Mouse (Mus musculus): ENCODE results near the gene Rsad2. TPM values are rescaled to one million over a fixed set of nuclear protein-coding genes. Genes with fewer than 3 reads are reported as not detected.
A peak's percentile ranks its signal among the peaks of the same experiment; 100 is the strongest.
"Not testable (repeated sequence)": the region's sequence is repeated elsewhere in the genome, so short reads cannot be mapped to it uniquely, and the experiment has no call there.

The Rsad2 gene
- 0.84 and 1.3 TPM in 2 replicates for polyA plus RNA-seq (2015; fragmentation: Nextera tagmentation; extraction: Ambion mirVana)

DNA sequence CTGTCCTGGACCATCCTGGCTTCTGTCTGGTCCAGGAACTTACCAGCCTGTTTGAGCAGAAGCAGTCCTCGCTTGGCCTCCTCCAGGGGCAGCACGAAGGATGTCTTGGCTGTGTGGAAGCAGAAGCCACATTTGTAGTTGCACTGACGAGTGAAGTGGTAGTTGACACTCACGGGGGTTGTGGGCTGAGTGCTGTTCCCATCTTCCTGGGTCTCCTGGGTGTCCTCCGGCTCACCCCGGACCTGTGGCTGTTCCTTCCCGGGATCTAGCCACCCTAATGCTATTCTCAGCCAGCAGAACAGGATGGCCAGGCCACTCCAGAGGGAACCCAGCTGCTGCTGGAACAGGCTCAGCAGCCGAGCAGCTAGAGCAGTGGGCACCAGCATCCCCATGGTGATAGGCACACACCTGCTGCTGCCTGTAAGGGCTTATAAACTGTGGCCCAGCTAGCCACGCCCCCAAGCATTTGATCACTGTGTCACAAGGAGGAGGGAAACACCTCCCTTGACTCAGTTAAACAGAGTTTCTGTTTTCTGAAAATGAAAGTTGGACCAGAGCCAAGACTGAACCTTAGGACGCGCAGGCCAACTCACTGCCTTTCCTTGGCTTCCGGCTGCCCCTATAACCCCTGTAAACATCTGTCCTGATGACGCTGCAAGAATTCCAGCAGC, at the start of gene Rsad2:
Gene Rsad2, minus strand, starts transcription at position 425 of the 671 bp plus-strand sequence.
- Histone ChIP-seq H3K9me3 (ENCODE audit: control insufficient read depth, low read length) (no peaks in the 10 kb centered on the region), H3K27me3 (ENCODE audit: control insufficient read depth, insufficient read depth, low read depth, low read length) (no peaks in the 10 kb centered on the region), H3K9ac (ENCODE audit: low read length) (0 out of 2 replicates have a peak within 1 kb of the TSS, but pooled peaks have one; percentile 2), H3K4me3 (ENCODE audit: low read length) (peak within 1 kb of the TSS; percentile 28), H3K4me1 (replicated peaks; ENCODE audit: control insufficient read depth, insufficient read depth, low read length) (peaks cover 12% of the 10 kb centered on the region), H3K4me2 (ENCODE audit: low read depth, low read length) (peak within 1 kb of the TSS; percentile 18), H3K36me3 (ENCODE audit: control insufficient read depth, insufficient read depth, low read length) (no peaks in the 10 kb centered on the region), H3K27ac (ENCODE audit: low read length) (no peak within 1 kb of the TSS)
- peak; percentile 88 for ATAC-seq (ENCODE audit: low read depth)
- WGBS = 24% methylated on average over 13 of the region's 13 CpGs

DNA sequence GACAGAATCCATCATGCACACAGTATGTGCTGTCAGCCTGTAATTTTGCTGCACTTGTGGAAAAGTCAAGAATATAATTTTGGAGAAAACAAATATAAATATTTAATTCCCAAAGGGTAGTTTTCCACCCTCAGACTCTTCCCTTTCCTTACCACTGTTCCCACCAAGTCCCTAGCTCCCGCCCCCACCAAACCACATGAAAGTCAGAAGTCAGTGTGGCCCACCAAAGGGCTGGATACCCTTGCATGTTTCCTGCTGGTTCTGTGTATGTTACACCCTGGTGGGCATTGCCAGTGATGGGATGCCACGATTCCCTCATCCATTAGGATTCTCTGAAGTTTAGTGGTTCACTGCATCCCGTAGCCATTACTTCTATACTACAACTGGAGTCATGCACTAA, 44.8 kb upstream of the Rsad2 start:
- Histone ChIP-seq H3K9ac (ENCODE audit: low read length) (no peak overlapping the region), H3K27ac (ENCODE audit: low read length) (no peak overlapping the region), H3K4me2 (ENCODE audit: low read depth, low read length) (no peak overlapping the region), H3K27me3 (ENCODE audit: control insufficient read depth, insufficient read depth, low read depth, low read length) (no peaks in the 10 kb centered on the region), H3K4me1 (replicated peaks; ENCODE audit: control insufficient read depth, insufficient read depth, low read length) (no peaks in the 10 kb centered on the region), H3K36me3 (ENCODE audit: control insufficient read depth, insufficient read depth, low read length) (no peaks in the 10 kb centered on the region), H3K4me3 (ENCODE audit: low read length) (no peak overlapping the region), H3K9me3 (ENCODE audit: control insufficient read depth, low read length) (no peaks in the 10 kb centered on the region)
- no peak for ATAC-seq (ENCODE audit: low read depth)
- WGBS = 69% methylated on average over 3 of the region's 3 CpGs

DNA sequence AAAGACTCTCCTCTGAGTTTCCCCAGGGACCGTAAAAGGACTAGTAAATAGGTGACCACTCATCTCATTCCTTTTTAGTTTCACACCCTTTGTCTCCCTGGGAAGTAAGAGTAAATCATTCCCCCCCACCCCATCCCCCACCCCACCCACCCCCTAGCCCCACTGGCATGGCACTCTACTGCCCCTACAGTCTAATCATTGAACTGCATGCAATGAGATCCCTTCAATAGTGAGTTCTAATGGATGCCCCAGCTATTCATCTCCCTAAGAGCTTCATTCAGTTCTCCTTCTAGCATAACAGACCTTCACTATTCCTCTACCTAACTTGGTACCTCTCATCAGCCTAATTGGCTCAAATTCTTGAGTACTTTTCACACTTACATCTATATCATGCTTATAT, 33.7 kb upstream of the Rsad2 start:
- no peaks in the 10 kb centered on the region for H3K9me3 ChIP-seq (ENCODE audit: control insufficient read depth, low read length)
- no peak overlapping the region for H3K27ac ChIP-seq (ENCODE audit: low read length)
- no peaks in the 10 kb centered on the region for H3K36me3 ChIP-seq (ENCODE audit: control insufficient read depth, insufficient read depth, low read length)
- no peak overlapping the region for H3K4me3 ChIP-seq (ENCODE audit: low read length)
- no peak overlapping the region for H3K9ac ChIP-seq (ENCODE audit: low read length)
- no peaks in the 10 kb centered on the region for H3K27me3 ChIP-seq (ENCODE audit: control insufficient read depth, insufficient read depth, low read depth, low read length)
- ATAC-seq (ENCODE audit: low read depth) = no peak
- no peak overlapping the region for H3K4me2 ChIP-seq (ENCODE audit: low read depth, low read length)
- 86% methylated on average over 1 of the region's 1 CpGs for WGBS
- H3K4me1 ChIP-seq (replicated peaks; ENCODE audit: control insufficient read depth, insufficient read depth, low read length) = peaks cover 3% of the 10 kb centered on the region

DNA sequence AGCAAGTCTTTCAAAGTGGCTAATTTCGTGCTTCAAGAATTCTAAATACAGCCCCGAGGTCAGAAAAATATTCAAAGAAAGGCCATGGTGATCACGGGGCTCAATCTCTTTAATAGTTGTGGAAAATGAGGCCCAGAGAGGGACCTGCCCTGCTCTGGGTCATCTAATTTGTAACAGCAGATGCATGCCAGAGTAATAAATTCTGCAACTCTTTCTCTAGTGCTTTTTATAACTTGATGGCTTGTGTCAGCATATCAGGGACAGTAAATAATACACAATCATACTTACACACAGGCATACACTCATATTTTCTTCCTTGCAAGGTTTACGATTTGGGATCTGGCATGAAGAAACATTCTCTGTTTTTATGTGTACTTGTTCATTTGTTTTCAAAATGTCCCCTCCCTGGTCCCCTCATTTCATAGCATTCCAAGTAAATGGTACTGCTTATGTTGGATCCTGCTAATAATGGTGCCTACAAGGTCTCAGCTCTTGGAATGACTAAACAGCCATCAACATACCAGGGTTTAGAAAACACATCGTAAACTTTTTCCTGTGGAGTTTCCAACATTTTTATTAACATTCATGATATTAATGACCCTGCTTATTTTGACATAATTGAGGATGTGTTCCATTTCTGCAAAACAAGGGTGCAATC, 32.5 kb upstream of the Rsad2 start:
- Histone ChIP-seq H3K4me1 (replicated peaks; ENCODE audit: control insufficient read depth, insufficient read depth, low read length) (peaks cover 3% of the 10 kb centered on the region), H3K9me3 (ENCODE audit: control insufficient read depth, low read length) (no peaks in the 10 kb centered on the region), H3K4me3 (ENCODE audit: low read length) (no peak overlapping the region), H3K36me3 (ENCODE audit: control insufficient read depth, insufficient read depth, low read length) (no peaks in the 10 kb centered on the region), H3K9ac (ENCODE audit: low read length) (no peak overlapping the region), H3K27me3 (ENCODE audit: control insufficient read depth, insufficient read depth, low read depth, low read length) (no peaks in the 10 kb centered on the region), H3K4me2 (ENCODE audit: low read depth, low read length) (peak overlapping the region; percentile 30; the same call in 1 of the 2 replicates), H3K27ac (ENCODE audit: low read length) (no peak overlapping the region)
- 42% methylated on average over 5 of the region's 5 CpGs for WGBS
- ATAC-seq (ENCODE audit: low read depth) = no peak

DNA sequence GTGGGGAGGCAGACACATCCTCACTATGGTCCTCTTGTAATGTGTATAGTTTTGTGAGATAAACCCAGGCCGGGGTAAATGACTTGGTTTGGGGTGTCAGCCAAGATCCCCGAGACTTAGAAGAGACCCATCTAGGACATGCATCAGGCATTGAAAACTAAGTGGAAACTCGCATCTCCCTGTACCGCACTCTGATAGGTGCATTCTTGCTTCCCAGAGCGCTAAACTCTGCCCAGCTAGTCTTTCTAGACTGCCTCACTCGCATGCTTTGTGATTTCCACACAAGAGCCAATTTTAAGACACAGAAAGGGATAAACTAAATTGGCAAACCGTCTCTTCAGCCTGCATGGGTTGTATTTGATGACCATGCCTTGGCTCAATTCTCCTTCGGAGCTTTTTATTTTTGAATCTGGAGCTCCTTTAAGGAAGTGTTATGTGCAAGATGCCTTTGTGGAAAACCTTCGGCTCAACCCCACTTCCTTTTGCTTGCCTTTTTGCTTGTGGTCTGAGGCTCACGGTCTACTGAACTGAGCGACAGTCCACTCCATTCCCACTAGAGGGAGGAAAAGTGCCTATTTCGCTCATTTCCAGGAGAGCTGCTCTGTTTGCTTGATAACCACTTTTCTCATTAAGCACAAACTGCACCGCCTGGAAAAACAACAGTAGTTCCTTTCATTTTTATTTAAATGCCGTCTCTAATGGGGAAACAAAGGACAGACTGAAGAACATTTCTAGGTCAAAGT, 31.8 kb upstream of the Rsad2 start:
- Histone ChIP-seq H3K27me3 (ENCODE audit: control insufficient read depth, insufficient read depth, low read depth, low read length) (no peaks in the 10 kb centered on the region), H3K9me3 (ENCODE audit: control insufficient read depth, low read length) (no peaks in the 10 kb centered on the region), H3K4me1 (replicated peaks; ENCODE audit: control insufficient read depth, insufficient read depth, low read length) (peaks cover 3% of the 10 kb centered on the region), H3K4me3 (ENCODE audit: low read length) (no peak overlapping the region), H3K27ac (ENCODE audit: low read length) (no peak overlapping the region), H3K9ac (ENCODE audit: low read length) (no peak overlapping the region), H3K4me2 (ENCODE audit: low read depth, low read length) (peak overlapping the region; percentile 30; the same call in 1 of the 2 replicates), H3K36me3 (ENCODE audit: control insufficient read depth, insufficient read depth, low read length) (no peaks in the 10 kb centered on the region)
- WGBS = 47% methylated on average over 14 of the region's 14 CpGs
- peak; percentile 49; the same call in 1 of the 2 replicates for ATAC-seq (ENCODE audit: low read depth)

DNA sequence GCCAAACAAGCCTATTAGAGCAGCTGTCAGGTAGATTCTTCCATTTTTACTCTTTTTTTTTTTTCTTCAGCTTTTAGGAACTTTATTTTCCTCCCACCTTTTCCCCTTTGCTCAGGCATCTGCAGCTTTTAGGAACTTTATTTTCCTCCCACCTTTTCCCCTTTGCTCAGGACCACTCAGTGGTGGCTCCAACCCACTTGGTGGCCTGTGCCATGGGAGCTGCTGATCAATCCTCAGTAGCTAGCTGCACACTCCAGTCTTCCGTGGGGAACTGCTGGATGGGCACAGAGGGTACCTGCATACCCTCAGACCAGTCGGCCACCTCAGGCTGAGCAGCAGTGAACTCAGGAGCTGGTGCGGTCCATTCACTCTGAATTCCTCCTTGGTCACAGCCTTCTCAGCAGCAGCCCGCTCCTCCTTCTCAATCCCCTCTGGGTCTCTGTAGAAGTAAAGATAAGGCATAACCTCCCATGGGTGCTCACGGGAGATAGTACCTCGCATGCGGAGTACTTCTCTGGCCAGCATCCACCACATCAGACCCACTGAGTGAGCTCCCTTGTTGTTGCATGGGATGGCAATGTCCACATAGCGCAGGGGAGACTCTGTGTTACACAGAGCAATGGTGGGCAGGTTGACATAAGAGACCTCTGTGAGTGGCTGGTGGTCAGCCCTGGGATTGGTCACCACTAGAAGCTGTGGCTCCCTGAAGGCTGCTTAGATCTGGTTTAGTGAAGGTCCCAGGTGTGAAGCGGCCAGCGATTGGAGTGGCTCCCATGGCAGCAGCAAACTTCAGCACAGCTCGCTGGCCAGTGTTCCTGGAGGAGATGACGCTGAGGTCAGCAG, 29.7 kb upstream of the Rsad2 start:
- not testable (repeated sequence) for H3K4me2 ChIP-seq (ENCODE audit: low read depth, low read length); H3K27ac ChIP-seq (ENCODE audit: low read length); H3K4me3 ChIP-seq (ENCODE audit: low read length); H3K27me3 ChIP-seq (ENCODE audit: control insufficient read depth, insufficient read depth, low read depth, low read length); ATAC-seq (ENCODE audit: low read depth); H3K9me3 ChIP-seq (ENCODE audit: control insufficient read depth, low read length); H3K36me3 ChIP-seq (ENCODE audit: control insufficient read depth, insufficient read depth, low read length); H3K9ac ChIP-seq (ENCODE audit: low read length); H3K4me1 ChIP-seq (replicated peaks; ENCODE audit: control insufficient read depth, insufficient read depth, low read length)
- WGBS = 85% methylated on average over 12 of the region's 12 CpGs

DNA sequence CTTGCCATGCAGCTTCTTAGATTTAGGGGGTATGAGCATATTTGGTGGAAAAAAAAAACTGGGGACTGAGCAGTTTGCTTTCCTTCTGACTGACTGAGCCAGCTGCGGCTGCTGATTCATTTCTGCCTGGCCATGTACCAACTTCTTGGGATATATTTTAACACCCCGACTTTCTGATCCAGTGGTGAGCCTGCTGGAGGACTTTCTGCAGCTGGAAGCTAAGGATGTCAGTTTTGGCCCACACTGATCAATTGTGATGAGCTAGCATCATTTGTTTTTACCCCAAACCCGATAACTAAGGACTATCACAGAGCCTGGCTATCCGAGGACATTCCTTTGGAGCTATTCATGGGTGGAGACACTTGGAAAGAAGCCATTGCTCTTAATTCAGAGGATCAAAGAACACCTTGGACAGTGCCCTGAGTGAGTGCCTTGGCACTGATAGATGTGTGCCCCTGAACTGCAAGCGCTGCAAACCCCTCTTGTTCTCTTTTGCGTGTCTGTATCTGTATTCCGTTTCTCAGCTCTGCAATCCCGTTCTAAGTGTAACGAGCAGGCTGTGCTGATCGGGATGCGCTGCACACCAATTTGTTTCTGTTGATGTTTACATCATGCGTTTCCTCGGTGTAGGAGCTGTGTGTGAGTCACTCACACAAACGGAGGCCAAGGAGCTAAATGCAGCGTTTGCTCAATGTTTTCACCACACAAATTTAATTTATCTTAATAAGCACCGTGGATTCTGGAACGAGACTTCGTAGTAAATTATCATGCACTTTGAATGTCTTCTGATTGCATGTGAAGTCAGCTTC, 22.1 kb upstream of the Rsad2 start:
- H3K9me3 ChIP-seq (ENCODE audit: control insufficient read depth, low read length) = no peaks in the 10 kb centered on the region
- no peak overlapping the region for H3K4me3 ChIP-seq (ENCODE audit: low read length)
- no peak overlapping the region for H3K9ac ChIP-seq (ENCODE audit: low read length)
- no peak overlapping the region for H3K4me2 ChIP-seq (ENCODE audit: low read depth, low read length)
- H3K27ac ChIP-seq (ENCODE audit: low read length) = no peak overlapping the region
- 0 out of 2 replicates have a peak, but pooled peaks have one; percentile 41 for ATAC-seq (ENCODE audit: low read depth)
- no peaks in the 10 kb centered on the region; the same call in 1 of the 2 replicates for H3K4me1 ChIP-seq (replicated peaks; ENCODE audit: control insufficient read depth, insufficient read depth, low read length)
- no peaks in the 10 kb centered on the region for H3K36me3 ChIP-seq (ENCODE audit: control insufficient read depth, insufficient read depth, low read length)
- no peaks in the 10 kb centered on the region for H3K27me3 ChIP-seq (ENCODE audit: control insufficient read depth, insufficient read depth, low read depth, low read length)
- 62% methylated on average over 18 of the region's 18 CpGs for WGBS

DNA sequence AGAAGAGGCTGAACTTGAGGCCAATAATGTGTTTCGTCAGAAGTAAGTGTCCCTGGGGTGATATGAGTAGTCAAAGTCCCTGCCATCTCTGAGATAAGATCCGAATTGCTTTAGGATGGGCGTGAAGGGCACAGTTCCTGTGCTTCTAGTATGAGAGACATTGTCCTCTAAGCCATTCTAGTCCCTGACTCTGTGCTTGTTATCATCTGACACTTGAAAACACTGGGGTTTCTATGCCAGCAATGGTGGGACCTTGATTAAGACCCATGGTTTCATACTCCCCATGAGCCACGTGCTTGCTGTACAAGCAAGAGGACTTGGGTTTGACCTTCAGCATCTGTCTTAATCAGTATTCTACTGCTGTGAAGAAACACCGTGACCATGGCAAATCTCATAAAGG, 20.9 kb upstream of the Rsad2 start:
- WGBS = 88% methylated on average over 5 of the region's 5 CpGs
- H3K36me3 ChIP-seq (ENCODE audit: control insufficient read depth, insufficient read depth, low read length) = no peaks in the 10 kb centered on the region
- no peak for ATAC-seq (ENCODE audit: low read depth)
- no peak overlapping the region for H3K9ac ChIP-seq (ENCODE audit: low read length)
- no peaks in the 10 kb centered on the region for H3K9me3 ChIP-seq (ENCODE audit: control insufficient read depth, low read length)
- H3K27ac ChIP-seq (ENCODE audit: low read length) = no peak overlapping the region
- no peaks in the 10 kb centered on the region; the same call in 1 of the 2 replicates for H3K4me1 ChIP-seq (replicated peaks; ENCODE audit: control insufficient read depth, insufficient read depth, low read length)
- no peak overlapping the region for H3K4me2 ChIP-seq (ENCODE audit: low read depth, low read length)
- no peak overlapping the region for H3K4me3 ChIP-seq (ENCODE audit: low read length)
- no peaks in the 10 kb centered on the region for H3K27me3 ChIP-seq (ENCODE audit: control insufficient read depth, insufficient read depth, low read depth, low read length)
